Mouse (Mus musculus) myocyte (in vitro differentiated cells): ENCODE measurements around the gene Brsk1.

Experiments
- MAX ChIP-seq: IDR thresholded peaks from one replicate; pipeline ENCODE4 v1.6.1; 2011; ENCODE audit warnings: low read depth, mild to moderate bottlenecking, control low read depth
- POLR2A ChIP-seq: IDR thresholded peaks from one replicate; pipeline ENCODE4 v1.6.1; 2011; ENCODE audit warnings: low read depth, mild to moderate bottlenecking, control low read depth, moderate library complexity; ENCODE audit not compliant: insufficient read length
- POLR2AphosphoS2 ChIP-seq: IDR thresholded peaks from one replicate; pipeline ENCODE4 v1.6.1; 2011; ENCODE audit warnings: low read depth, control low read depth; ENCODE audit not compliant: insufficient read length
- REST ChIP-seq: IDR thresholded peaks from one replicate; pipeline ENCODE4 v1.6.1; 2011; ENCODE audit warnings: mild to moderate bottlenecking, control low read depth, moderate library complexity; ENCODE audit not compliant: insufficient read depth, insufficient read length
- TCF12 ChIP-seq: IDR thresholded peaks from one replicate; pipeline ENCODE4 v1.6.1; 2011; ENCODE audit warnings: mild to moderate bottlenecking, control low read depth; ENCODE audit not compliant: poor library complexity, insufficient read depth, severe bottlenecking

DNA sequence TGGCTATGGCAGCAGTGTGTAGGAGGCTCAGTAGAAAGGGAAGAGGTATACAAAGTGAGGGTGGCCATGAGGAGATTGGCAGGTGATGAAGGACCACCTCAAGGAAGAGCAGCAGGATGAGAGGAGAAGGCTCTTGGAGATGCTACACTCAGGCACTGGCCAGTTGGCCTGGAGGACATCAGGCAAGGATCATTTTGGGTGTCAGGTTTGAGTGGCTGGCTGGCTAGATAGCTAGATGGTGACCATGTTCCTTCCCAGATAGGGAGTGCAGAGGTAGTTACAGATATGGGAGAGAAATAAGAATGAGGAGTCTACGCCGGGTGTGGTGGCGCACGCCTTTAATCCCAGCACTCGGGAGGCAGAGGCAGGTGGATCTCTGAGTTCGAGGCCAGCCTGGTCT is 54.5 kb downstream of the Brsk1 start:
- TF ChIP-seq MAX (no peak), REST (no peak), POLR2AphosphoS2 (no peak), TCF12 (no peak), POLR2A (no peak)
